8 mouse cellular contexts compared by ENCODE assay signal in genomic region chr17:90455904-90456303, GRCm38 (mm10).
DNase-seq lines count a peak whose midpoint lies in the region; TF ChIP-seq lines count a peak whose summit lies in the region.

No protein-coding gene starts in this region.

- intact Hi-C loops in left cerebral cortex, postnatal 10 days (cut with DNase I): no loop called here

- peak; percentile 27 to 28 for DNase-seq in kidney, postnatal 4 days
- DNase-seq in kidney, adult 8-10 months: no peak
- DNase-seq in cerebellum, adult 9-11 months: peak; percentile 81
- DNase-seq in frontal cortex, adult 2 months (ENCODE audit: extremely low spot score in 1 of 2, low spot score in 1 of 2): peak; percentile 58 to 80
- peak; percentile 54 to 58 for DNase-seq in left cerebral cortex, postnatal 10 days (ENCODE audit: extremely low spot score in 1 of 2, low spot score in 2 of 2)
- no peak for DNase-seq in adrenal gland, postnatal 36 days
- no peak for DNase-seq in heart, adult 9 months (ENCODE audit: low spot score in 2 of 2)

- no peaks in the 10 kb centered on the region for H3K36me3 ChIP-seq in myocyte (ENCODE audit: control insufficient read depth, insufficient read depth)

- H3K27me3 ChIP-seq in myocyte (ENCODE audit: control insufficient read depth, insufficient read depth, insufficient read length): peaks cover 15% of the 10 kb centered on the region

- no peak overlapping the region for H3K4me3 ChIP-seq in myocyte

- H3ac ChIP-seq in myocyte (ENCODE audit: control insufficient read depth, insufficient read length): no peak overlapping the region

- no peaks in the 10 kb centered on the region for H3K79me2 ChIP-seq in myocyte (ENCODE audit: control insufficient read depth, insufficient read depth)

- peak overlapping the region; percentile 50 for H3K4me2 ChIP-seq in myocyte (ENCODE audit: low read depth)

- TF ChIP-seq POLR2A in myocyte (IDR thresholded peaks at IDR 0.05; ENCODE audit: insufficient read length, low read depth): no peak

TF ChIP-seq in myocyte, 11 proteins besides CTCF, POLR2A, EP300 and RAD21:
- TF ChIP-seq E2F4 (IDR thresholded peaks at IDR 0.05; ENCODE audit: insufficient read depth) (no peak), TCF3 (IDR thresholded peaks at IDR 0.05; ENCODE audit: insufficient read length, low read depth) (no peak), USF1 (IDR thresholded peaks at IDR 0.05; ENCODE audit: low read depth) (no peak), CEBPB (IDR thresholded peaks at IDR 0.05; ENCODE audit: insufficient read depth, poor library complexity, severe bottlenecking) (no peak), POLR2AphosphoS2 (IDR thresholded peaks at IDR 0.05; ENCODE audit: insufficient read length, low read depth) (no peak), MYOD1 (IDR thresholded peaks at IDR 0.05; ENCODE audit: control insufficient read depth in 1 of 3, insufficient read length in 2 of 3, low read depth in 2 of 3) (no peak), MAX (IDR thresholded peaks at IDR 0.05; ENCODE audit: low read depth) (no peak), TCF12 (IDR thresholded peaks at IDR 0.05; ENCODE audit: insufficient read depth, poor library complexity, severe bottlenecking) (no peak), MYOG (IDR thresholded peaks at IDR 0.05; ENCODE audit: control insufficient read depth in 1 of 3, insufficient read depth in 1 of 3, insufficient read length in 2 of 3, low read depth in 2 of 3) (no peak), REST (IDR thresholded peaks at IDR 0.05; ENCODE audit: insufficient read depth, insufficient read length) (no peak), SRF (IDR thresholded peaks at IDR 0.05; ENCODE audit: control insufficient read depth, insufficient read length, low read depth) (no peak)
TF ChIP-seq in myocyte: peak in this region for 0.

Comparison
In these comparisons a context has a peak if more than half of its experiments do, and no peak if none do; other contexts are left out.
1. DNase-seq: peak in kidney, postnatal 4 days (2 of 2), cerebellum, adult 9-11 months (single experiment), frontal cortex, adult 2 months (2 of 2) and left cerebral cortex, postnatal 10 days (2 of 2); none in kidney, adult 8-10 months (0 of 2), adrenal gland, postnatal 36 days (0 of 2) and heart, adult 9 months (0 of 2).